Mouse (Mus musculus) ES-Bruce4 (cell line): ENCODE data around the gene Pnp. TPM values are rescaled to one million over a fixed set of nuclear protein-coding genes. Genes with fewer than 3 reads are reported as not detected.
"Not testable (repeated sequence)": the region's sequence is repeated elsewhere in the genome, so short reads cannot be mapped to it uniquely, and the experiment has no call there.

Source experiments
- H3K27ac ChIP-seq: 2 replicates; pipeline ENCODE4 v1.5.1; 2012; ENCODE audit warnings: low read length, inconsistent platforms; ENCODE audit not compliant: insufficient read depth
- H3K27me3 ChIP-seq: 2 replicates; pipeline ENCODE4 v1.6.1; 2012; ENCODE audit warnings: mild to moderate bottlenecking, low read length, inconsistent platforms; ENCODE audit not compliant: control insufficient read depth, poor library complexity, insufficient read depth, severe bottlenecking
- H3K36me3 ChIP-seq: 2 replicates; pipeline ENCODE4 v1.6.1; 2012; ENCODE audit warnings: inconsistent platforms, mild to moderate bottlenecking, low read length, moderate library complexity; ENCODE audit not compliant: control insufficient read depth, poor library complexity, insufficient read depth, severe bottlenecking
- H3K4me1 ChIP-seq: one replicate; pipeline ENCODE4 v1.8.1; 2011; ENCODE audit warnings: low read length; ENCODE audit not compliant: control insufficient read depth, insufficient read depth
- H3K4me3 ChIP-seq: 2 replicates; pipeline ENCODE4 v1.5.1; 2011; ENCODE audit warnings: low read depth, mild to moderate bottlenecking, low read length
- H3K9ac ChIP-seq: 2 replicates; pipeline ENCODE4 v1.6.1; 2012; ENCODE audit warnings: low read depth, mild to moderate bottlenecking, inconsistent platforms; ENCODE audit not compliant: poor library complexity, severe bottlenecking
- H3K9me3 ChIP-seq: replicated peaks from 2 replicates; pipeline ENCODE4 v1.6.1; 2012; ENCODE audit warnings: mild to moderate bottlenecking, low read length, inconsistent platforms; ENCODE audit not compliant: control insufficient read depth, poor library complexity, insufficient read depth, severe bottlenecking
- CTCF ChIP-seq: IDR thresholded peaks from one replicate; pipeline ENCODE4 v1.8.1; 2011; ENCODE audit warnings: low read depth, low read length
- EP300 ChIP-seq: IDR thresholded peaks from 2 replicates; pipeline ENCODE4 v1.6.1; 2011; ENCODE audit warnings: low read depth, low read length; ENCODE audit not compliant: insufficient read depth
- POLR2A ChIP-seq: IDR thresholded peaks from one replicate; pipeline ENCODE4 v1.8.1; 2011; ENCODE audit warnings: low read length; ENCODE audit not compliant: insufficient read depth
- polyA plus RNA-seq: library from polyadenylated mRNA; stranded (reverse); fragments of >200 nt; gene quantifications from 2 replicates; pipeline ENCODE4 v1.2.4, GENCODE M21; 2011; ENCODE audit warnings: low read depth; ENCODE audit not compliant: missing spikeins, insufficient read depth, insufficient read length

Pnp gene
- polyA plus RNA-seq, 1 experiment: 58.9 TPM

DNA sequence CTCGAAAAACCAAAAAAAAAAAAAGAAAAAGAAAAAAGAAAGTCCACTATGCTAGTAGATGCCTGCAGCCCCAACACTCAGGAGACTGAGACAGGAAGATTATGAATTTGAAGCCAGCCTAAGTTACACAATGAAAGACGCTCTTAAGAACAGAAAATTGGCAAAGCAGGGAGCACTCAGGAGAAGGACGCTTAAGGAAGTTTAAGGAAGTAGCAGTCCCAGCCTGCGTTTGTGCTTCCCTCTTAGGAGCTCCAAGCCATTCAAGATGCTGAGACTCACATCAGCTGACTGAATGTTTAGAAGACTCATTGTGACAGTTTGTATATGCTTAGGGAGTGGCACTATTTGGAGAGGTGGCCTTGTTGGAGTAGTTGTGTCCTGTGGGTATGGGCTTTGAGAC lies 22.8 kb upstream of the Pnp start:
- Histone ChIP-seq H3K9me3 (no peaks in the 10 kb centered on the region), H3K27ac (no peak overlapping the region)
- TF ChIP-seq EP300 (no peak), POLR2A (no peak), CTCF (no peak)

DNA sequence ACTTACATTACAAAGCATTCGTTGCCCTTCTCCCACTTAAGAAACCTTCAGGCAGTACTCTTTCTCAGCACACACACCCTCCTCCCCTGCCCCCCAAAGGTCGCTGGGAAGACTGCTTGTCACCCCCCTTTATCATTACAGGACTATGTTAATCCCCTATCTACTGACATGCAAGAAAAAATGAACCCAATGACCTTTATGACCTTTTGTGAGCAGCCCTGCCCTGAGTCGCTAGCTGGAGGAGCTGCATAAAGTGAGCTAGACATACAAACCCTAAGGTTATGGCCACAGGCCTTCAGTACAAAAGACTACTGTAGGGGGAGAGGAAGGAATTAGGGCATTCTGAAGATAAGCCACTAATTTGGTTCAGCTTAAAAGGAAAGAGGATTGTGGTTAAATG lies 19.5 kb upstream of the Pnp start:
- Histone ChIP-seq H3K9ac (no peak overlapping the region), H3K9me3 (no peaks in the 10 kb centered on the region), H3K4me1 (peaks cover 7% of the 10 kb centered on the region), H3K27ac (peak overlapping the region; percentile 85), H3K36me3 (peaks cover 14% of the 10 kb centered on the region), H3K4me3 (no peak overlapping the region), H3K27me3 (no peaks in the 10 kb centered on the region)
- TF ChIP-seq EP300 (peak; percentile 78; the same call in 1 of the 2 replicates), CTCF (no peak)

More for the DNA sequence above, 22.8 kb upstream of the Pnp start:
- Histone ChIP-seq H3K9ac (no peak overlapping the region), H3K27me3 (no peaks in the 10 kb centered on the region), H3K4me1 (peaks cover 3% of the 10 kb centered on the region), H3K4me3 (no peak overlapping the region), H3K36me3 (no peaks in the 10 kb centered on the region)

DNA sequence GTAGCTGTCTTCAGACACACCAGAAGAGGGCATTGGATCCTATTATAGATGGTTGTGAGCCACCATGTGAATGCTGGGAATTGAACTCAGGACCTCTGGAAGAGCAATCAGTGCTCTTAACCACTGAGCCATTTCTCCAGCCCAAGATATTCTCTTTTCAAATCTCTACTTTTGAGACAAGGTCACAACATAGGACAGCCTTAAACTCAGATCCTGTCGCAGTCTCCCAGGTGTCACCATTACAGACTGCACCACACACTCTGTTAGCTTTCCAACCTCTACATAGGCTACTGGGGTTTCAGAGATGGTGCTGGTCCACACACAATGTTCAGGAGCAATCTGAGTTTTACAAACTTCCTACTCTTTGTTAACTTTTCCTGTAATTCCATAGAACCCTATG lies 7.4 kb upstream of the Pnp start:
- H3K9ac ChIP-seq: peak overlapping the region; percentile 74

GRCm38 (mm10) chr14:50924281-50925064 lies 6.4 kb upstream of the Pnp start, which contains the start of the genes Osgep and Apex1:
Osgep (minus strand) TSS chr14:50924893.
Apex1 (plus strand) TSS chr14:50924968.
- Histone ChIP-seq H3K27me3 (no peaks in the 10 kb centered on the region), H3K9ac (peak within 1 kb of the TSS; percentile 74), H3K4me1 (no peaks in the 10 kb centered on the region), H3K4me3 (peak within 1 kb of the TSS; percentile 69), H3K9me3 (no peaks in the 10 kb centered on the region), H3K36me3 (peaks cover 45% of the 10 kb centered on the region), H3K27ac (peak within 1 kb of the TSS; percentile 72)
- peak; percentile 54; the same call in 1 of the 2 replicates for TF ChIP-seq EP300
- TF ChIP-seq POLR2A: peak; percentile 83
- no peak for TF ChIP-seq CTCF

More for the DNA sequence above, 7.4 kb upstream of the Pnp start:
- H3K27ac ChIP-seq, H3K9me3 ChIP-seq, H3K27me3 ChIP-seq, H3K4me1 ChIP-seq, H3K4me3 ChIP-seq: not testable (repeated sequence)
- peaks cover 42% of the 10 kb centered on the region for H3K36me3 ChIP-seq

GRCm38 (mm10) chr14:50925111-50925920 lies 5.6 kb upstream of the Pnp start:
- TF ChIP-seq CTCF: no peak
- TF ChIP-seq EP300: no peak
- no peak for TF ChIP-seq POLR2A
- H3K9ac ChIP-seq: peak overlapping the region; percentile 74

DNA sequence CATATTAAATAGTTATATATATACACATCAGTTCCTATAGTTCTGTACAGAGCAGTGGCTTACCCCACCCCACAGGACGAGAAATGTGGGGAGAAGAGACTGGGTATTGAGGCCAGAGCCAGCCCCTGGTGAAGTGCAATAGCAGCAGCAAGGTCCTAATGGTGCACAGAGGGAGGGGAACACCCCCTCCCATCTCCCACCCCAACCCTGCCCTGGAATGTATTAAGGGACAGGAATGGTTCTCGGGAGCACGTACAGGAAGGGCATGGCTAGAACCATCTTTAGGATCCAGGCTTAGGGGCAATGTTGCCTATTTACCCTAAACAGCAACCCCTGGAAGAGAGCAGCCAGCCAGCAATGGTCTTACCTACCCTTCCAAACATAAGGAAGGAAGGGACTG lies 3.5 kb upstream of the Pnp start:
- H3K36me3 ChIP-seq: peaks cover 38% of the 10 kb centered on the region
- H3K27ac ChIP-seq: peak overlapping the region; percentile 12; the same call in 1 of the 2 replicates
- no peaks in the 10 kb centered on the region for H3K4me1 ChIP-seq
- H3K27me3 ChIP-seq: no peaks in the 10 kb centered on the region
- no peaks in the 10 kb centered on the region for H3K9me3 ChIP-seq
- H3K9ac ChIP-seq: no peak overlapping the region
- TF ChIP-seq EP300 (no peak), POLR2A (no peak)
- H3K4me3 ChIP-seq: no peak overlapping the region

More at GRCm38 (mm10) chr14:50925111-50925920, 5.6 kb upstream of the Pnp start:
- Histone ChIP-seq H3K36me3 (peaks cover 46% of the 10 kb centered on the region), H3K4me3 (peak overlapping the region; percentile 69), H3K27ac (peak overlapping the region; percentile 64), H3K4me1 (no peaks in the 10 kb centered on the region), H3K9me3 (no peaks in the 10 kb centered on the region), H3K27me3 (no peaks in the 10 kb centered on the region)
